Mouse (Mus musculus): Measurements from ENCODE around the gene Adamts3. TPM values are rescaled to one million over a fixed set of nuclear protein-coding genes. Genes with fewer than 3 reads are reported as not detected.

Gene Adamts3
- total RNA-seq, 1 experiment = 1.2 TPM

DNA sequence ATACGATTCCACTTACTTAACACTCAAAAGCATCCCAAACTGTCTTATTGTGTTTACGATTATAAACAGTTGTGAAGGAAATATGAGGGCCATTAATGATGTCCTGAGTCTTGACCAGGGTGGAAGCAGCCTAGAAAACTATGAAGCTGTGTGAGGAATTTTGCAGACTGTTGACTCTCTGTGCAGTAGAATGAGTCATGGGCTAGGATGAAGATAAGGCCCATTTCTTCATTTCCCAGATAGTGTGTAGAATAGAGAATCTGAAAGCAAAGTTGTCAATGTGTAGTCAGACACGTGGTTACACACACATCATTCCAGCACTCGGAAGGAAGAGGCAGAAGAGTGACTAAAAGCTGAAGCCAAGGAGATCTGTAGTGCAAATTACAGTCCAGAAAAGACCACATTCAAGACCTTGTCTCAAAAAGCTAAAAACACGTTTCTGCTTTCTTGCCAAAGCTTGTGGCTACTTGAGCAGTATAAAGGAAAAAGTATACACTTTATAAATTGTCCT, 135.9 kb downstream of the Adamts3 start:
- H3K4me1 ChIP-seq (ENCODE audit: control insufficient read depth in 2 of 2, insufficient read depth in 2 of 2, low read length in 2 of 2, poor library complexity in 1 of 2) = no peaks in the 10 kb centered on the region
- no peaks in the 10 kb centered on the region for H3K36me3 ChIP-seq (ENCODE audit: control insufficient read depth, insufficient read depth, low read length, poor library complexity, severe bottlenecking)
- DNase-seq (ENCODE audit: low read depth, low spot score) = no peak
- no peak overlapping the region for H3K9ac ChIP-seq (ENCODE audit: insufficient read depth, low read depth, low read length, poor library complexity, severe bottlenecking)
- in situ Hi-C loops (cut with MboI; ENCODE audit: low sequenced_read_pairs in 2 of 2, unreplicated experiment in 2 of 2) = no loop called here
- no peak overlapping the region for H3K27ac ChIP-seq (ENCODE audit: insufficient read depth, low read depth, low read length, poor library complexity, severe bottlenecking)
- H3K4me3 ChIP-seq (ENCODE audit: insufficient read depth in 1 of 2, low read depth in 1 of 2, low read length in 2 of 2, poor library complexity in 1 of 2, severe bottlenecking in 1 of 2) = no peak overlapping the region
- no peaks in the 10 kb centered on the region for H3K9me3 ChIP-seq (ENCODE audit: control insufficient read depth, insufficient read depth, low read depth, low read length)
- no peak for TF ChIP-seq ZNF384 (IDR thresholded peaks at IDR 0.05; ENCODE audit: low read depth, low read length)
- TF ChIP-seq HCFC1 (IDR thresholded peaks at IDR 0.05; ENCODE audit: borderline replicate concordance, insufficient read depth, low read length) = no peak
- TF ChIP-seq ZC3H11A (IDR thresholded peaks at IDR 0.05; ENCODE audit: borderline replicate concordance, low read depth, low read length) = no peak
- TF ChIP-seq MAFK (IDR thresholded peaks at IDR 0.05; ENCODE audit: insufficient read depth, low read depth, low read length) = no peak
- TF ChIP-seq CHD2 (IDR thresholded peaks at IDR 0.05; ENCODE audit: low read depth, low read length) = no peak

DNA sequence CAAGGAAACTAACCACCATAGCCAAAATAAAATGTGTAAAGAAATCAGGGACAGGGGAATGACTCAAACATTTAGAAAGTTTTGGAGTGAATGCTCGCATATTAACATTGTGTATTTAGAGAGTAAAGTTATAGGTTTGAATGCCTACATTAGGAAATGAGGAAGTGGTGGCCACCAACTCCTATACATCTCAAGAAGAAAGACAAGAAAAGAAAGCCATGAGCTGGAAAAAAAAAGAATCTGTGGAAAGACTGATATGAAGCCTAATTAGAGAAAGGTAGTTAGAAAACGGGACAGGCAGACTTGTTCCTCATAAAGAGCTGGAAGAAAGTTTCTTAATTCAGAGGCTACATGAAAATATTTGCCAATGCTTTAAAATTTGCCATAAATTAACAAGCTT, 138.0 kb downstream of the Adamts3 start:
- no peak overlapping the region for H3K27ac ChIP-seq (ENCODE audit: insufficient read depth, low read depth, low read length, poor library complexity, severe bottlenecking)
- no peaks in the 10 kb centered on the region for H3K36me3 ChIP-seq (ENCODE audit: control insufficient read depth, insufficient read depth, low read length, poor library complexity, severe bottlenecking)
- no peak overlapping the region for H3K9ac ChIP-seq (ENCODE audit: insufficient read depth, low read depth, low read length, poor library complexity, severe bottlenecking)
- no peak for DNase-seq (ENCODE audit: low read depth, low spot score)
- in situ Hi-C loops (cut with MboI; ENCODE audit: low sequenced_read_pairs in 2 of 2, unreplicated experiment in 2 of 2) = no loop called here
- H3K4me1 ChIP-seq (ENCODE audit: control insufficient read depth in 2 of 2, insufficient read depth in 2 of 2, low read length in 2 of 2, poor library complexity in 1 of 2) = no peaks in the 10 kb centered on the region
- TF ChIP-seq MAFK (IDR thresholded peaks at IDR 0.05; ENCODE audit: insufficient read depth, low read depth, low read length) (no peak), CHD2 (IDR thresholded peaks at IDR 0.05; ENCODE audit: low read depth, low read length) (no peak), ZNF384 (IDR thresholded peaks at IDR 0.05; ENCODE audit: low read depth, low read length) (no peak), ZC3H11A (IDR thresholded peaks at IDR 0.05; ENCODE audit: borderline replicate concordance, low read depth, low read length) (no peak), HCFC1 (IDR thresholded peaks at IDR 0.05; ENCODE audit: borderline replicate concordance, insufficient read depth, low read length) (no peak)
- H3K9me3 ChIP-seq (ENCODE audit: control insufficient read depth, insufficient read depth, low read depth, low read length) = no peaks in the 10 kb centered on the region
- H3K4me3 ChIP-seq (ENCODE audit: insufficient read depth in 1 of 2, low read depth in 1 of 2, low read length in 2 of 2, poor library complexity in 1 of 2, severe bottlenecking in 1 of 2) = no peak overlapping the region

DNA sequence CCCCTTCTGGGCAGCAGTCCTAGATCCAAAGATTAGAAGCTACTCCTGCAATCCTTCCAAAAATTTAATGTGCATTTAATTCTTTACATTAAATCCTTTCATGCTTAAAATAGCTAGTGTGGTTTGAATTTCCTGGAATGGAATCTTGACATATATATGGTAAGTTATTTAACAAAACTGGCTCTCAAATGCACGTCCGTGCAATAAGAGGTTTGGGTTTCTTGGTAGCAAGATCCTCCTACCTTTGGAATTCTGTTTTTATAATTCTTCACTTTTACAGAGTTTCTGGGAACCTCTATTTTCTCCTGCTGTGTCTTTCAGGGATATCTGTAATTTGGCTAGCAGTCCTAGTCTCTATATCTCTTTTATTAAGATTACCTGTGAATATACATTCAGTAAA, 148.4 kb downstream of the Adamts3 start:
- DNase-seq (ENCODE audit: low read depth, low spot score) = no peak
- Histone ChIP-seq H3K4me1 (ENCODE audit: control insufficient read depth in 2 of 2, insufficient read depth in 2 of 2, low read length in 2 of 2, poor library complexity in 1 of 2) (no peaks in the 10 kb centered on the region), H3K27ac (ENCODE audit: insufficient read depth, low read depth, low read length, poor library complexity, severe bottlenecking) (no peak overlapping the region), H3K4me3 (ENCODE audit: insufficient read depth in 1 of 2, low read depth in 1 of 2, low read length in 2 of 2, poor library complexity in 1 of 2, severe bottlenecking in 1 of 2) (no peak overlapping the region), H3K9ac (ENCODE audit: insufficient read depth, low read depth, low read length, poor library complexity, severe bottlenecking) (no peak overlapping the region), H3K9me3 (ENCODE audit: control insufficient read depth, insufficient read depth, low read depth, low read length) (no peaks in the 10 kb centered on the region), H3K36me3 (ENCODE audit: control insufficient read depth, insufficient read depth, low read length, poor library complexity, severe bottlenecking) (no peaks in the 10 kb centered on the region)
- TF ChIP-seq ZC3H11A (IDR thresholded peaks at IDR 0.05; ENCODE audit: borderline replicate concordance, low read depth, low read length) = no peak
- in situ Hi-C loops (cut with MboI; ENCODE audit: low sequenced_read_pairs in 2 of 2, unreplicated experiment in 2 of 2) = no loop called here

DNA sequence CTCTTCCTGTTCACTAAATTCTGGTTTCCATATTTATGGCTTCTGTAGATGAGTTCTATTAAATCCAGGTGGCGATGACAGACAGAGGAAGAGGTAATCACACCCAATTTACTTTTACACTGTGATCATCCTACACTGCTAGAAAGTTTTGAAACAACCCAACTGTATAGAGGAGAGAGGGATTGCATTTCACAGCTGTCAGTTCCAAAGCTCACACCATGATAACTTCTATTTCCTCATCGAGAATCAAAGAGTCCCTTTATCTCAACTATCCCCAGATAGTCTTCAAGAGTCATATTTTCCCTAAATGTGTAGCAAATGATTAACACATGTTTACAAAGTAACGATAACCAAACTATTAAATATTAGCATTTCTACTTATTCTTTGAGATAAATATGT, 152.7 kb downstream of the Adamts3 start:
- H3K4me1 ChIP-seq (ENCODE audit: control insufficient read depth in 2 of 2, insufficient read depth in 2 of 2, low read length in 2 of 2, poor library complexity in 1 of 2) = no peaks in the 10 kb centered on the region
- no peak for TF ChIP-seq HCFC1 (IDR thresholded peaks at IDR 0.05; ENCODE audit: borderline replicate concordance, insufficient read depth, low read length)
- no peak for TF ChIP-seq MAFK (IDR thresholded peaks at IDR 0.05; ENCODE audit: insufficient read depth, low read depth, low read length)
- no peak for TF ChIP-seq ZC3H11A (IDR thresholded peaks at IDR 0.05; ENCODE audit: borderline replicate concordance, low read depth, low read length)
- TF ChIP-seq CHD2 (IDR thresholded peaks at IDR 0.05; ENCODE audit: low read depth, low read length) = no peak
- TF ChIP-seq ZNF384 (IDR thresholded peaks at IDR 0.05; ENCODE audit: low read depth, low read length) = no peak
- in situ Hi-C loops (cut with MboI; ENCODE audit: low sequenced_read_pairs in 2 of 2, unreplicated experiment in 2 of 2) = no loop called here
- no peak overlapping the region for H3K4me3 ChIP-seq (ENCODE audit: insufficient read depth in 1 of 2, low read depth in 1 of 2, low read length in 2 of 2, poor library complexity in 1 of 2, severe bottlenecking in 1 of 2)
- no peaks in the 10 kb centered on the region for H3K9me3 ChIP-seq (ENCODE audit: control insufficient read depth, insufficient read depth, low read depth, low read length)
- no peak for DNase-seq (ENCODE audit: low read depth, low spot score)
- H3K27ac ChIP-seq (ENCODE audit: insufficient read depth, low read depth, low read length, poor library complexity, severe bottlenecking) = no peak overlapping the region
- H3K36me3 ChIP-seq (ENCODE audit: control insufficient read depth, insufficient read depth, low read length, poor library complexity, severe bottlenecking) = no peaks in the 10 kb centered on the region
- H3K9ac ChIP-seq (ENCODE audit: insufficient read depth, low read depth, low read length, poor library complexity, severe bottlenecking) = no peak overlapping the region

DNA sequence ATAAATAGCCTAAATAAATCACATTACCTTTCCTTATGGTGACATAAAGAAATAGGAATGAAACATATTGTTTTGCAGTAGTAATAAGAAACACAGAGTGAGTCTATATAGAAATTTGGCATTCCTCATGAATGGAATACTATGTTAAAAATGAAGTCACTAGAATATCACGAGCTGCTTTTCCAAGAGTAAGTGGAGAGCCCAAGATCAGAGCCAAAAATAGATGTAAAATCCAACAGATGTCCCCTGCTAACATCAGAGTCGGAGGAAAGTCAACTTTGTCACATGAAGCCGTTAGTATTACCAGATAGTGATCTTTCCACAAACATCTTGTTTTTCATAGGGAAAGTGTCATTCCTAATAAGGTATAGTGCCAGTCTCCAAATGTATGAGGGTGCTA, 155.0 kb downstream of the Adamts3 start:
- no peaks in the 10 kb centered on the region for H3K9me3 ChIP-seq (ENCODE audit: control insufficient read depth, insufficient read depth, low read depth, low read length)
- in situ Hi-C loops (cut with MboI; ENCODE audit: low sequenced_read_pairs in 2 of 2, unreplicated experiment in 2 of 2) = no loop called here
- TF ChIP-seq ZC3H11A (IDR thresholded peaks at IDR 0.05; ENCODE audit: borderline replicate concordance, low read depth, low read length) (no peak), HCFC1 (IDR thresholded peaks at IDR 0.05; ENCODE audit: borderline replicate concordance, insufficient read depth, low read length) (no peak)
- no peak overlapping the region for H3K4me3 ChIP-seq (ENCODE audit: insufficient read depth in 1 of 2, low read depth in 1 of 2, low read length in 2 of 2, poor library complexity in 1 of 2, severe bottlenecking in 1 of 2)
- no peak overlapping the region for H3K9ac ChIP-seq (ENCODE audit: insufficient read depth, low read depth, low read length, poor library complexity, severe bottlenecking)
- no peaks in the 10 kb centered on the region for H3K4me1 ChIP-seq (ENCODE audit: control insufficient read depth in 2 of 2, insufficient read depth in 2 of 2, low read length in 2 of 2, poor library complexity in 1 of 2)
- H3K27ac ChIP-seq (ENCODE audit: insufficient read depth, low read depth, low read length, poor library complexity, severe bottlenecking) = no peak overlapping the region
- DNase-seq (ENCODE audit: low read depth, low spot score) = no peak
- H3K36me3 ChIP-seq (ENCODE audit: control insufficient read depth, insufficient read depth, low read length, poor library complexity, severe bottlenecking) = no peaks in the 10 kb centered on the region

Data from ES-E14 (cell line).